Mouse (Mus musculus): Measurements from ENCODE around the gene Man2a2. TPM values are rescaled to one million over a fixed set of nuclear protein-coding genes. Genes with fewer than 3 reads are reported as not detected.

Gene Man2a2
- total and polyA plus RNA-seq, 2 experiments from 2014 or later = 7.7 to 55.2 TPM

DNA sequence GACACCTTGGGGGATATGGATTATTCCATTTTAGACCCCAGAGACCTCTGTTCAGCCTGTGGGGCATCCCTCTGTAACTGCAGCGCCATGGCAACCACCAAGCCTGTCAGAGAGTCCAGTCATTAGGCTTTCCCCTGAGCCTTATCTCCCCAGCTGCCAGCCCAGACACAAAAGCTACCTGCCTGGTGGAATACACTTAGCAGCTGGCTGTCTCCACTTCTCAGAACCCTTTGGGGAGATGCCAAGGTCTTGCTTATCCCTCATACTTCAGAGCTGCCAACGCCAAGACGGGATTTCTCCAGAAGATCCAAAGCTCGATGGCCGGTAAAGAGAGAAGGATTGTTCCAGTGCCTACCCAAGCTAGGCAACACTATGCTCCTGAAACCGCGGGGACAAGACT is 29.4 kb downstream of the Man2a2 start:
- Histone ChIP-seq H3K4me2 (ENCODE audit: low read depth, low read length) (no peak overlapping the region), H3K4me3 (ENCODE audit: low read depth, low read length) (no peak overlapping the region), H3K9me3 (replicated peaks; ENCODE audit: control insufficient read depth, low read length) (no peaks in the 10 kb centered on the region), H3K27me3 (ENCODE audit: control insufficient read depth, insufficient read depth, low read length) (no peaks in the 10 kb centered on the region), H3K4me1 (ENCODE audit: control insufficient read depth, insufficient read depth) (peaks cover 23% of the 10 kb centered on the region), H3K9ac (replicated peaks; ENCODE audit: low read depth, low read length) (no peak overlapping the region), H3K27ac (ENCODE audit: low read depth) (no peak overlapping the region), H3K36me3 (replicated peaks; ENCODE audit: control insufficient read depth, insufficient read depth, low read length) (peaks cover 8% of the 10 kb centered on the region)
- TF ChIP-seq CTCF (IDR thresholded peaks at IDR 0.05; ENCODE audit: low read depth) (no peak), EP300 (IDR thresholded peaks at IDR 0.05; ENCODE audit: low read depth) (no peak)
- DNase-seq (ENCODE audit: low spot score) (no peak), ATAC-seq (ENCODE audit: insufficient read depth, low read depth) (no peak)
- WGBS = 61% methylated on average over 7 of the region's 7 CpGs

DNA sequence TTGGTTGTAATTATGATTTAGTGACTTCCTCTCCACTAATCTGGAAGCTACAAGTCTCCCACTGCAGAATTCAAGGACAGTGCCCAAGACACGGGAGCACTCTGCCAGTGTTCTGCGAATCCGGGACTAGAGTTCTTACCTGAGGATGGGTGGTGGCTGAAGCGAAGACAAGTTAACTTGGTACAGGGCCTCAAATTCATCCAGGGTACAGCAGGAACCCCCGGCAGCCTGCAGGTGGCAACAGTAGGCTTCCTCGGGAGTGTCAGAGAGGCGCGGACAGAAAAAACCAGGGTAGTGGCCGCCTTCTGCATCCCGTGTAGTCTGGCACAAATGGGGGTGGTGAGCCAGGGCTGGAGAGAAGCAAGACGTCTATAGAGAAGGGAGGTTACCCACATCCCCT is 30.4 kb downstream of the Man2a2 start, which contains the start of gene Unc45a:
Gene Unc45a, minus strand, starts transcription at position 213 of the 400 bp plus-strand sequence.
- Histone ChIP-seq H3K9me3 (replicated peaks; ENCODE audit: control insufficient read depth, low read length) (no peaks in the 10 kb centered on the region), H3K36me3 (replicated peaks; ENCODE audit: control insufficient read depth, insufficient read depth, low read length) (peaks cover 18% of the 10 kb centered on the region), H3K4me1 (ENCODE audit: control insufficient read depth, insufficient read depth) (peaks cover 23% of the 10 kb centered on the region), H3K4me3 (ENCODE audit: low read depth, low read length) (peak within 1 kb of the TSS; percentile 66), H3K4me2 (ENCODE audit: low read depth, low read length) (peak within 1 kb of the TSS; percentile 67), H3K27ac (ENCODE audit: low read depth) (peak within 1 kb of the TSS; percentile 96), H3K9ac (replicated peaks; ENCODE audit: low read depth, low read length) (peak within 1 kb of the TSS; percentile 60), H3K27me3 (ENCODE audit: control insufficient read depth, insufficient read depth, low read length) (no peaks in the 10 kb centered on the region)
- peak; percentile 52 for ATAC-seq (ENCODE audit: insufficient read depth, low read depth)
- DNase-seq (ENCODE audit: low spot score) = peak; percentile 87
- WGBS = 0% methylated on average over 11 of the region's 11 CpGs
- TF ChIP-seq CTCF (IDR thresholded peaks at IDR 0.05; ENCODE audit: low read depth) (peak; percentile 69), EP300 (IDR thresholded peaks at IDR 0.05; ENCODE audit: low read depth) (no peak)

DNA sequence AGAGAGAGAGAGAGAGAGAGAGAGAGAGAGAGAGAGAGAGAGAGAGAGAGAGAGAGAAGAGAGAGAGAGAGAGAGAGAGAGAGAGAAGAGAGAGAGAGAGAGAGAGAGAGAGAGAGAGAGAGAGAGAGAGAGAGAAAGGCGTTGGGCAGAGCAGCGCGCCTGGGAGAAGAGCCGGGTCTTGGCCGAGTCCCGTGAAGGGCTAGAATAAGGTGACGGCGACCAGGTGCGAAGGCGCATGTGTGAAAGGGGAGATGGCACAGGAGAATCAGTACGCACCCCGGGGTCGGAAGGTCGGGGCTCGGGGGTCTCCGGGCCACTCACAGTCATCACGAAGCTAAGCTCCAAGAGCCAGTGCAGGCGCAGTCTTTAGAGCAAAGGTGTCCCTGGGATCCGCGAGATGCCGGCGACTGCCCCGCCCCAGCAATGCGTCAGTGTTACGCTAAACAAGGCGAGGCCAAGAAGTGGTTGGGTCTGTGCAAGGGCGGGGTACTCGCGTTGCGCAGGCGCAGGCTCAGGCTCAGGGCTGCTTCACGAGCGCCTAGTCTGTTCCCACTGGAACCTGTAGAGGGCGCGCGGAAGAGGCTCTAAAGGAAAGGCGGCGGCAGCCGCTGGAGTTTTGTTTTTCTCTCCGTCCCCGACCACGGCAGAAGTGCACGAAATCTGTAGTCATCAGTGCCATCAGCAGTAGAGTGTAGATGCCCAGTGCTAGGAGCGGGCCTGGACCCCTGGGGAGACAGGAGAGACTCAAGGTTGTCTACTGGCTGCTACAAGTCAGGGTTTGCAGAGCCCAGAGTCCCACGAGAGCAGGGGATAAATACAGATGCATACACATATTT is 31.2 kb downstream of the Man2a2 start:
- Histone ChIP-seq H3K4me1 (ENCODE audit: control insufficient read depth, insufficient read depth) (peaks cover 23% of the 10 kb centered on the region), H3K36me3 (replicated peaks; ENCODE audit: control insufficient read depth, insufficient read depth, low read length) (peaks cover 26% of the 10 kb centered on the region), H3K9ac (replicated peaks; ENCODE audit: low read depth, low read length) (peak overlapping the region; percentile 60), H3K9me3 (replicated peaks; ENCODE audit: control insufficient read depth, low read length) (no peaks in the 10 kb centered on the region), H3K27ac (ENCODE audit: low read depth) (peak overlapping the region; percentile 96), H3K27me3 (ENCODE audit: control insufficient read depth, insufficient read depth, low read length) (no peaks in the 10 kb centered on the region), H3K4me3 (ENCODE audit: low read depth, low read length) (peak overlapping the region; percentile 66), H3K4me2 (ENCODE audit: low read depth, low read length) (peak overlapping the region; percentile 67)
- ATAC-seq (ENCODE audit: insufficient read depth, low read depth) (peak; percentile 97), DNase-seq (ENCODE audit: low spot score) (peak; percentile 98)
- no peak for TF ChIP-seq EP300 (IDR thresholded peaks at IDR 0.05; ENCODE audit: low read depth)
- peak; percentile 77 for TF ChIP-seq CTCF (IDR thresholded peaks at IDR 0.05; ENCODE audit: low read depth)
- WGBS = under 1% methylated on average over 44 of the region's 45 CpGs

DNA sequence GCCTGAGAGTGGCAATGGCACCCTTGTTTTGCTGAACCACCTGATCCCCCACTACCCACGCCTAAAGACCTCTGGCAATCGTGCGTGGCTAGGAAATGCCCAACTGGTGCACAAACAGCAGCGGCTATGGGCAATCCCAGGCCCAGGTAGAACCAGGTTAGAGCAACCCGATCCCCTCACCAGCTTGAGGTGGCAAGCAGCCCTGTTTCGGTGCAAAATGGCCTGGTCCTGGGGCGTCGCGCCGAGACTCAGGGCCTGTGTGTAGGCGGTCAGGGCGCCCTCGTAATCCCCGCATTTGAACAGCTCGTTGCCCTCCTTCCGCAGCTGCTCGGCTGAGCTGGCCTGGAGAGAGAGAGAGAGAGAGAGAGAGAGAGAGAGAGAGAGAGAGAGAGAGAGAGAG is 31.8 kb downstream of the Man2a2 start:
- peaks cover 23% of the 10 kb centered on the region for H3K4me1 ChIP-seq (ENCODE audit: control insufficient read depth, insufficient read depth)
- no peak for TF ChIP-seq EP300 (IDR thresholded peaks at IDR 0.05; ENCODE audit: low read depth)
- no peak for TF ChIP-seq CTCF (IDR thresholded peaks at IDR 0.05; ENCODE audit: low read depth)
- DNase-seq (ENCODE audit: low spot score) = no peak
- WGBS = 7% methylated on average over 17 of the region's 17 CpGs
- H3K36me3 ChIP-seq (replicated peaks; ENCODE audit: control insufficient read depth, insufficient read depth, low read length) = peaks cover 33% of the 10 kb centered on the region
- H3K27me3 ChIP-seq (ENCODE audit: control insufficient read depth, insufficient read depth, low read length) = no peaks in the 10 kb centered on the region
- no peak overlapping the region for H3K27ac ChIP-seq (ENCODE audit: low read depth)
- peak overlapping the region; percentile 40 for H3K9ac ChIP-seq (replicated peaks; ENCODE audit: low read depth, low read length)
- H3K4me3 ChIP-seq (ENCODE audit: low read depth, low read length) = peak overlapping the region; percentile 66
- no peak for ATAC-seq (ENCODE audit: insufficient read depth, low read depth)
- peak overlapping the region; percentile 67 for H3K4me2 ChIP-seq (ENCODE audit: low read depth, low read length)
- H3K9me3 ChIP-seq (replicated peaks; ENCODE audit: control insufficient read depth, low read length) = no peaks in the 10 kb centered on the region

DNA sequence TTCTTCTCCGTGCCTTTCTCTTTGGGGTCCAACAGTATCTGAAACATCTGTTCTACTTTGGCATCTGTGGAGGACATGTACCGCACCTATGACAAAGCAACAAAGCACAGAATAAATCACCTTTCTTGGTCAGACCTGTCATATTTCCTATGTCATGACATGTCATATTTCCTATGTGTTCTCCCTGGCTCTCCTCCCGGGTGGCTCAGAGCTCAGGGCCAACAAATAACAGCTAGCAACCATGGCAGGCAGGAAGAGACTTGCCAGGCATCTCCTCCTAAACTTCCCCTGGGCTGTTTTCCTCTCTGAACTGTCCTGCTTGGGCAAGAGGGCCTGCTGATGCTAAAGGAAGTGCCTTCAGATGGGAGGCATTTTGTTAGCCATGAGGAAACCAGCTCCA is 34.2 kb downstream of the Man2a2 start:
- Histone ChIP-seq H3K9ac (replicated peaks; ENCODE audit: low read depth, low read length) (no peak overlapping the region), H3K9me3 (replicated peaks; ENCODE audit: control insufficient read depth, low read length) (no peaks in the 10 kb centered on the region; the same call in 1 of the 2 replicates), H3K4me2 (ENCODE audit: low read depth, low read length) (no peak overlapping the region), H3K4me3 (ENCODE audit: low read depth, low read length) (no peak overlapping the region), H3K27ac (ENCODE audit: low read depth) (no peak overlapping the region), H3K4me1 (ENCODE audit: control insufficient read depth, insufficient read depth) (peaks cover 16% of the 10 kb centered on the region), H3K27me3 (ENCODE audit: control insufficient read depth, insufficient read depth, low read length) (no peaks in the 10 kb centered on the region), H3K36me3 (replicated peaks; ENCODE audit: control insufficient read depth, insufficient read depth, low read length) (peaks cover 56% of the 10 kb centered on the region)
- DNase-seq (ENCODE audit: low spot score) = no peak
- no peak for ATAC-seq (ENCODE audit: insufficient read depth, low read depth)
- WGBS = 86% methylated on average over 3 of the region's 3 CpGs
- TF ChIP-seq EP300 (IDR thresholded peaks at IDR 0.05; ENCODE audit: low read depth) (no peak), CTCF (IDR thresholded peaks at IDR 0.05; ENCODE audit: low read depth) (no peak)

Measured in heart, postnatal 0 days (tissue).